8 mouse cellular contexts compared by ENCODE assay signal in the genomic region with DNA sequence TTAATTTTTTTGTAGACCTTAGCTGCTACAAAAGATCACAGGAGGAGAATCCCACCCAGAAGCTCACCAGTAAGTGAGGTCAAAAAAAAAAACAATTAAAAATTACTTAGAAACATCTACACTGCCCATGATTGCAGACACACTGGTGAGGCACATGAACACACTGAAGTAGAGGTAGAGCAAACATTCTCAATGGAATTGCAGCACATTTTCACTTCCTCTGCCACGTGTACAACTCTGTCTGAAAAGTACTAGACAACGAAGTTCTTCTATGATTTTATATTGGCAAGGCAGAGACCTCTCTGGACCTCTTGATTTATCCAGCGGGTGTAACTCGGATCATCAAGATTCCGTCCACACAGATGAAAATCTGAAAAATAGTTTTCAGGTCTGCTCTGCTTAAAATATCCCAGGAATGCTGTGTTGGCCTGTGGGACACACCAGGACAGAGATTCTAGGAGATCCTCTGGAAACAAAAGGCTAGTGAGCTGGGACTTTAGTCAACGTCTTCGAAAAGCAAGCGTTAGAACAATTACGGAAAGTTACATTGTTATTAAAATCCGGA. TPM values are rescaled to one million over a fixed set of nuclear protein-coding genes. Genes with fewer than 3 reads are reported as not detected.
DNase-seq lines count a peak whose midpoint lies in the region; ATAC-seq and TF ChIP-seq lines count a peak whose summit lies in the region.

No protein-coding gene starts in this region.

- peak overlapping the region; percentile 88 for H3K4me2 ChIP-seq in forebrain, postnatal 0 days (ENCODE audit: low read depth)
- peak overlapping the region; percentile 91 for H3K4me2 ChIP-seq in liver, embryonic 14.5 days (ENCODE audit: low read depth)

- H3K4me3 ChIP-seq in gastrocnemius, adult 2 months, result peak overlapping the region; percentile 98
- H3K4me3 ChIP-seq in E14TG2a.4 (replicated peaks; ENCODE audit: low read length), result peak overlapping the region; percentile 94
- H3K4me3 ChIP-seq in forebrain, postnatal 0 days (ENCODE audit: low read depth, low read length), result peak overlapping the region; percentile 82; the same call in 1 of the 2 replicates
- peak overlapping the region in 1 of 2 experiments; percentile 86; a peak in 2 of 4 replicates for H3K4me3 ChIP-seq in liver, embryonic 14.5 days (ENCODE audit: insufficient read depth in 1 of 2, low read depth in 2 of 2, low read length in 2 of 2)

- H3K9me3 ChIP-seq in E14TG2a.4 (ENCODE audit: low read length), result no peaks in the 10 kb centered on the region
- H3K9me3 ChIP-seq in forebrain, postnatal 0 days (ENCODE audit: low read length), result no peaks in the 10 kb centered on the region
- H3K9me3 ChIP-seq in liver, embryonic 14.5 days (ENCODE audit: control insufficient read depth, low read length), result no peaks in the 10 kb centered on the region

- no peak for TF ChIP-seq EP300 in liver, embryonic 14.5 days (IDR thresholded peaks at IDR 0.05; ENCODE audit: low read depth)

- intact Hi-C loops in gastrocnemius, adult 2 months (cut with DNase I), result no loop called here

- 41% methylated on average over 10 of the region's 10 CpGs for WGBS in forebrain, postnatal 0 days
- 40% methylated on average over 10 of the region's 10 CpGs for WGBS in liver, embryonic 14.5 days (ENCODE audit: insufficient replicate concordance)

- peak overlapping the region; percentile 78; the same call in 1 of the 2 replicates for H3K9ac ChIP-seq in forebrain, postnatal 0 days
- peak overlapping the region; percentile 87; the same call in 1 of the 2 replicates for H3K9ac ChIP-seq in liver, embryonic 14.5 days (replicated peaks)

- H3K27ac ChIP-seq in gastrocnemius, adult 2 months, result peak overlapping the region; percentile 99
- H3K27ac ChIP-seq in forebrain, postnatal 0 days (ENCODE audit: low read depth, low read length), result 0 out of 2 replicates have a peak overlapping the region, but pooled peaks have one; percentile 90
- H3K27ac ChIP-seq in liver, embryonic 14.5 days, result no peak overlapping the region

- peaks cover 36% of the 10 kb centered on the region for H3K4me1 ChIP-seq in E14TG2a.4 (replicated peaks; ENCODE audit: low read depth, low read length)
- H3K4me1 ChIP-seq in forebrain, postnatal 0 days (ENCODE audit: insufficient read depth), result 0 out of 2 replicates have a peak, but pooled peaks cover 5% of the 10 kb centered on the region
- peaks cover 3 to 15% of the 10 kb centered on the region in 2 experiments; a peak in 3 of 4 replicates for H3K4me1 ChIP-seq in liver, embryonic 14.5 days (replicated peaks; ENCODE audit: control insufficient read depth in 2 of 2, insufficient read depth in 2 of 2, low read length in 1 of 2)

- no peak for DNase-seq in gastrocnemius, adult 2 months
- DNase-seq in gastrocnemius, postnatal 25 days, result no peak
- no peak for DNase-seq in forebrain, postnatal 0 days
- DNase-seq in liver, embryonic 14.5 days (ENCODE audit: low read depth in 3 of 3, low spot score in 3 of 3), result no peak
- DNase-seq in frontal cortex, postnatal 25 days (ENCODE audit: low spot score in 2 of 2), result no peak
- no peak for DNase-seq in urinary bladder, postnatal 4 days (ENCODE audit: low spot score in 2 of 2)

- no peaks in the 10 kb centered on the region for H3K27me3 ChIP-seq in E14TG2a.4 (ENCODE audit: insufficient read depth, low read length)
- H3K27me3 ChIP-seq in forebrain, postnatal 0 days (ENCODE audit: insufficient read depth, low read length), result no peaks in the 10 kb centered on the region
- H3K27me3 ChIP-seq in liver, embryonic 14.5 days (ENCODE audit: control insufficient read depth, insufficient read depth, low read length), result no peaks in the 10 kb centered on the region

- no peak for ATAC-seq in forebrain, postnatal 0 days
- ATAC-seq in liver, embryonic 14.5 days (ENCODE audit: insufficient read depth), result no peak
- ATAC-seq in inflammation-experienced regulatory T-cells, adult 6 months, result no peak

- peaks cover 7% of the 10 kb centered on the region; the same call in 1 of the 2 replicates for H3K36me3 ChIP-seq in E14TG2a.4 (ENCODE audit: insufficient read depth, low read length)
- H3K36me3 ChIP-seq in forebrain, postnatal 0 days (ENCODE audit: insufficient read depth), result no peaks in the 10 kb centered on the region
- no peaks in the 10 kb centered on the region for H3K36me3 ChIP-seq in liver, embryonic 14.5 days (replicated peaks; ENCODE audit: control insufficient read depth, insufficient read depth, low read depth)

- no peak for TF ChIP-seq CTCF in gastrocnemius, adult 2 months (IDR thresholded peaks at IDR 0.05)
- no peak for TF ChIP-seq CTCF in E14TG2a.4 (conservative IDR thresholded peaks at IDR 0.05; ENCODE audit: low read length)
- no peak for TF ChIP-seq CTCF in forebrain, postnatal 0 days (IDR thresholded peaks at IDR 0.05; ENCODE audit: low read depth)
- TF ChIP-seq CTCF in liver, embryonic 14.5 days (IDR thresholded peaks at IDR 0.05; ENCODE audit: low read depth), result no peak

RNA-seq across cellular contexts. Expression of a gene that starts 1.0 kb away (rescaled TPM):
- total RNA-seq in gastrocnemius, adult 2 months (2021), result 10 to 100 TPM; 24.4 to 27.3 TPM
- total RNA-seq in gastrocnemius, postnatal 25 days (2021), result 10 to 100 TPM; 22.5 to 23.8 TPM
- total RNA-seq in forebrain, postnatal 0 days (2014; rRNA removed), result 35.0 and 38.0 TPM in 2 replicates
- polyA plus RNA-seq in forebrain, postnatal 0 days (2015; fragmentation: Nextera tagmentation; extraction: Ambion mirVana), result 7.9 and 10.4 TPM in 2 replicates
- 2.4 and 3.1 TPM in 2 replicates for polyA plus RNA-seq in liver, embryonic 14.5 days (2012; rRNA removed)
- polyA plus RNA-seq in liver, embryonic 14.5 days (2014; fragmentation: Nextera tagmentation; extraction: Ambion mirVana), result 2.8 and 2.9 TPM in 2 replicates
- polyA plus RNA-seq in inflammation-experienced regulatory T-cells, adult 6 months (2017; shearing (Covaris generic)), result 10 to 100 TPM; 11.8 to 16.6 (median 13.1) TPM
